Mouse (Mus musculus): ENCODE measurements around the gene Exoc7. TPM values are rescaled to one million over a fixed set of nuclear protein-coding genes. Genes with fewer than 3 reads are reported as not detected.

The Exoc7 gene
- total RNA-seq (2021): 10 to 100 TPM; 87.9 to 99.9 TPM
- long read RNA-seq, experiment 1, transcript Exoc7-202 (18 exons, 3,205 nt): major isoform, 51 of 140 reads
- long read RNA-seq, experiment 1, transcript Exoc7-201 (20 exons, 3,337 nt): minor isoform, 25 of 140 reads
- long read RNA-seq, experiment 1, transcript Exoc7-203 (19 exons, 3,298 nt): minor isoform, 30 of 140 reads
- long read RNA-seq, experiment 1, partial matches to known transcripts: 6 of 140 reads
- long read RNA-seq, experiment 1, other reads (novel, unspliced or antisense): 28 of 140 reads
- long read RNA-seq, experiment 2, transcript Exoc7-201 (20 exons, 3,337 nt): minor isoform, 16 of 141 reads
- long read RNA-seq, experiment 2, transcript Exoc7-203 (19 exons, 3,298 nt): minor isoform, 30 of 141 reads
- long read RNA-seq, experiment 2, transcript Exoc7-202 (18 exons, 3,205 nt): major isoform, 53 of 141 reads
- long read RNA-seq, experiment 2, partial matches to known transcripts: 8 of 141 reads
- long read RNA-seq, experiment 2, other reads (novel, unspliced or antisense): 34 of 141 reads

DNA sequence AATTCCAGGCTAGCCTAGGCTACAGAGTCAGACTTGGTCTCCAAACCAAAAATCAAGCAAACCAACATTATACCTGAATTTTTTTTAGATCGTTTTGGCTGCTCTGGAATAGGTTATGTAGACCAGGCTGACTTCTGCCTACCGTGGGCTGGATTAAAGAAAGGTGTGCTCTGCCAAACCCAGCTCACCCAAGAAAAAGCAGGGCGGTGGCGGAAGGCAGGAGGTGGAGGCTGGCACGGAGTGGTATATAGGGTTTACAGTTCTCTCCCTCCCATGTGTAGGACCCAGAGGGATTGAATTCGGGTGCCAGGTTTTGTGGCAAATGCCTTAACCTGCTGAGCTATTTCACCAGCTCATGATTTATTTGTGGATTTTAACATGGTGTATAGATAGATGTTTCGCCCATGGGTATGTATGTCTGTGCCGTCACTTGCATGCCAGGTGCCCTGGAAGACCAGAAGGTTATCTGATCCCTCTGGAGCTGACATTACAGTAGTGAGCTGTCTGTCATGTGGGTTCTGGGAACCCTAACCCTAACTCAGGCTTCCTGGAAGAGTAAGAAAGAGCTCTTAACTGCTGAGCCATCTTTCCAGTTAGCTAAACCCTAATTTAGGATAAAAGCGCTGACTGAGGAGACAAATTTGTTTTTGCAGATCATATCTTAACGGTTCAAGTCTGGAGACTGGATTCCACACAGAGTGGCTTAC is at the start of gene Exoc7:
Gene Exoc7 (minus strand): TSS at position 215 of the 707 bp plus-strand sequence.
- DNase-seq (ENCODE audit: low spot score in 2 of 2): no peak

DNA sequence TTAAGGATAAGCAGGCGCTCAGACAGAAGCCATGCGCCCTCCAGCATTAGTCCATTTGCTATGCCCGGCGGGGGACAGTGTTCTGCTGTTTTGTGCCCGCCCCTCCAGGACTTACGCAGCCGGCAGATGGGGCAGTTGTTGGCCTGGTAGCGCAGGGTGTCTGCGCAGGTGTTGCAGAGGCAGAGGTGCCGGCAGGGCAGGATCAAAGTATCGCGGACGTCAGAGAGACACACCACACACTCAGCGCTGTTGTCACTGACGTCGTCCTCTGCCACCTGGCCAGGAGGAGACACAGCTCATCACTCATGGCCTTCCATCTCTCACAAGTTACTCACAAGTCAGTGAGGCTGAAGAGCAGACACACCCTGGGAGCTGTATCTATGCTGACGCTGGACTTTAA is 47.5 kb upstream of the Exoc7 start:
- DNase-seq (ENCODE audit: low spot score in 2 of 2): no peak

DNA sequence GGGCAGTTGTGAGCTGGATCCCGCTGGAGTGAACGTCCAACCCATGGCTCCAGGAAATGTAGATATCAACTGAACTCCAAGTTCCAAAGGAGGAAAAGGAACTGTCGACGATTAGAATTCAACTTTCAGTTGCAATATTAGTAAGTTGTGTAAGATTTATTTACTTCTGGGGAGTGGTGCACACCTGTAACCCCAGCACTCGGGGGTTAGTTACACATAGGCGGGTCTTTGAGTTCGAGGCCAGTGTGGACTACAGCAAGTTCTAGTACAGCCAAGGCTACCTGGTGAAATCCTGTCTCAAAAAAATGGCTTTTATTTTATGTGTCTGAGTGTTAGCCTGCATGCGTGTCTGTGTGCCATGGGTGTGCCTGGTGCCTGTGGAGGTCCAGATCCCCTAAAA is 46.5 kb upstream of the Exoc7 start:
- no peak for DNase-seq (ENCODE audit: low spot score in 2 of 2)

DNA sequence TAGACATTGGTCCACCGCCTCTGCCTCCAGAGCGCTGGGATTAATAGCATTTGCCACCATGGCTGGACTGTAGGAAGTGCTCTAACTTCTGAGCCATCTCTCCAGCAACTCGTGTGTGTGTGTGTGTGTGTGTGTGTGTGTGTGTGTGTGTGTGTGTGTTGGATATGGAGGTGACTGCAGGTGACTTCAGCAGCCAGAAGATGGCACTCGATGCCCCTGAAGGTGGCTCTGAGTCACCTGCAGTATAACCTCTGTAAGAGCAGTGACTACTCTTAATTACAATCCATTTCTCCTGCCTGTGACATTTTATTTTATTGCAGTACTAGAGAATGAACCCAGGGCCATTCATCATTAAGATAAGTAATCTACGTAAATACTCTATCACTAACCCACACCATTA is 44.3 kb upstream of the Exoc7 start:
- no peak for DNase-seq (ENCODE audit: low spot score in 2 of 2)

DNA sequence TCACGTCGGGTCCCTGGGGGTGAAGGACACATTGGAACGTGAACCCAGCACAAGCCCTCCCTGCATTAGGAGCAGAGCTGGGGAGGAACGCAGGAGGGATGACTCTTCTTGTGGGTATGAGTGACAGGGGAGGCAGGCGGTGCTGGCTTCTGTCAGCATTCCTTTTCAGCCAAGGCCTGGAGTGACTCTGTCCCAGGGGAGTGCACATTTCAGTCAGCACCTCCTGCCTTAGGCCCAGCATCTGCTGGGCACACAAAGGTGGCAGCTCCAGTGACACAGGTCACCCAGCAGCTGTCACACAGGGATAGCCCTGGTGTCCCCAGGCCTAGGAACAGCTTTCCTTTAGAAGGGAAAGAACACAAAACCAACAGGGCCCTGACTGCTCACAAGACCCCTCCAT is 40.9 kb upstream of the Exoc7 start:
- no peak for DNase-seq (ENCODE audit: low spot score in 2 of 2)

DNA sequence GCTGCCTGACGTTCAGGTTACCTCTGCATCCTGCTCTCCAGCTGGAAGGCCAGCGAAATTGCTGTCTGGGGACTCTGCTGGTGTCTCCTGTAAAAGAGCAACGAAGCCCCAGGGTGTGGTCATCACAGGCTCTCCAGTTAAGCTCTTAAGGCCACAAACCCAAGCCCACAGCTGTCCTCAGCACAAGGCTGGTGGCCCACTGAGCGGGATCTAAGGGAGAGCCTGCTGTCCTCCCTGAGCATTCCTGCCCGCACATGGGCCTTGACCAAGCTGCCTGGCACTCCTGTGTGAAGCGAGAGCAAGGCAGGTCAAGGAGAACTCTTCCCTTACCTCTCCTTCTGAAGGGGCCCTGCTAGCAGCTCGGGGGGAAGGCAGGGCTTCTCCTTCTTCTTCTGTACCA is 40.0 kb upstream of the Exoc7 start:
- no peak for DNase-seq (ENCODE audit: low spot score in 2 of 2)

DNA sequence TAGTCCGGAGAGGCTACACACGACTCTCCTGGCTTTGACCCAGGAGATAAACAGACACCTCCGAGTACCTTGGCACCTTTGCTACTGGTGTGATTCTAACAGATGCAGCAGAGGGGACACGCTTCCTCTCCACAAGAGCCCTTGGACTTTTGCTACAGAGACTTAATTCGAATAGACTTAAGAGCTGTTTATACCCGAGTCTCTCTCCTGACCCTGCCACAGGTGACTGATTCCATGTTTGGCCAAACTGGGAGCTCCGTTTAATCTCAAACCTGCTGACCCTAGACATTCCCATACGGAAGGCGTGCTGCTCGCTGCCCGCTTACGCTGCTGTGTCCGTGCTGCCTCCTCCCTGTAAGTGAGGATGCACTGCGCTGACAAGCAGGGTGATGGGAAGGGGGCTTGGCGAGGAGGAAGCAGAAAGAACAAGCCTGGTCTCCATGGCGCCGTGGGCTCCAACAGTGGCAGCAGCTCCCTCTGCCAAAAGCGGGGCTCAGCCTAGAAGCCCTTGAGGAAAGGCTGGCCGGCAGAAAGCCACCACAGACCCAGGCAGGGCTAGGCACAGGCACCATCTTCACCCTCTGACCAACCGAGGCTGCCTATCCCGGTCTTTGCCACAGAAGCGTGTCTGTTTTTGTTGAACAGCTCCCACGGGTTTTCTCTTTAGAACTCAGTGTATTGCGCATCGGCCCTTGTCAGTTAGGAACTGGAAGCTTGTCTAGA is 35.2 kb upstream of the Exoc7 start:
- DNase-seq (ENCODE audit: low spot score in 2 of 2): no peak

DNA sequence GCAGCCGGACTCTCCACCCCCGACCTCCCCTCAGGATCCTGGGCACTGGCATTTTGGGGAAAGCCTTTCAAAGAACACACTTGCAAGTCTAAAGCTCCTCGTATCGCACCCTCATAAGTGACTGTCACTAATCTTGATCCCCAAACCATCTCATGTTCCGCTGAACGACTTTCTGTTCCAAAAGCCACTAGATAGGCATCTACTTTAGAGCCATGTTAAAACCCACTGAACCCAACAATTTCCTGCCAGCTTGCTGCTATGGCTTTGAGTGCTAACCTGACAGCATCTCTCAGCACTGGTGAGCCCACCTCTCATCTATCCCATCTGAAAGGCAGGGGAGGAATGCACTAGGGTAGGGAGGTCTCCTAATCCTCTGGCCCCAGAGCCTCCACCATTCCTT is 30.5 kb upstream of the Exoc7 start:
- no peak for DNase-seq (ENCODE audit: low spot score in 2 of 2)

DNA sequence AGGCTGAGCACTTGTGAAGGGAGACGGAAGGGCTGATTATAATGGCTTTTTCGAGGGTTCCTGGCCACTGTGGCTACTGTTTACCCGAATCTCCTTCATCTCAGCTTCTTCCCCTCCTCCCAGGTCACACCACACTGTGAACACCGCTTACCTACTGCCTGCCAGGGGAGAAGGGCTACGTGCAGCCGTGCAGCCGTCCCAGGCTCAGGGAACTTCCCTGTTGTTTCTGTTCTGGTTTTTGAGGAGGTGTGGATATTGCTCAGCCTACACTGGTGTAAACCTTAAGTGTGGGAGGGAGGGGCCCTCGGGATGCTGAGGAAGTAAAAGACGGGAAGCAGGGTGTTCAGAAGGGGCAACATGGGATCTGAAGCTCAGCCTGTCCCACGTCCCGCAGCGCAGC is 30.0 kb upstream of the Exoc7 start:
- no peak for DNase-seq (ENCODE audit: low spot score in 2 of 2)

DNA sequence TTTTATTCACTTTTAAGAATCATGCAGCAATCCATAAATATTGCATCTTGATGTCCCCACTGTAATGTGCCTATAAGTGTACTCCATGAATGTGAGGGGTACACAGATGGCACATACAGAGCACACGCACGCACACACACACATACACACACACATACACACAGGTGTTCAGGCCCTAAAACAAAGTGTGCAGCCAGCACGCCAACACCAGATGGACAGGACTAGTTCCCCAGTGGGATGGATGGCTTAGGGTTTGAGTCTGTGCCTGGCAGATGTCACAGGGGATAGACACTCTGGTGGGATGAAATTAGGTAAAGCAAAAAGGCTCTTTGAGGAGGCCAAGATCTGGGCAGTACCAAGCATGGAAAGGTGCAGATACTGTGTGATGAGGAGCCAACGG is 29.4 kb upstream of the Exoc7 start:
- DNase-seq (ENCODE audit: low spot score in 2 of 2): no peak

DNA sequence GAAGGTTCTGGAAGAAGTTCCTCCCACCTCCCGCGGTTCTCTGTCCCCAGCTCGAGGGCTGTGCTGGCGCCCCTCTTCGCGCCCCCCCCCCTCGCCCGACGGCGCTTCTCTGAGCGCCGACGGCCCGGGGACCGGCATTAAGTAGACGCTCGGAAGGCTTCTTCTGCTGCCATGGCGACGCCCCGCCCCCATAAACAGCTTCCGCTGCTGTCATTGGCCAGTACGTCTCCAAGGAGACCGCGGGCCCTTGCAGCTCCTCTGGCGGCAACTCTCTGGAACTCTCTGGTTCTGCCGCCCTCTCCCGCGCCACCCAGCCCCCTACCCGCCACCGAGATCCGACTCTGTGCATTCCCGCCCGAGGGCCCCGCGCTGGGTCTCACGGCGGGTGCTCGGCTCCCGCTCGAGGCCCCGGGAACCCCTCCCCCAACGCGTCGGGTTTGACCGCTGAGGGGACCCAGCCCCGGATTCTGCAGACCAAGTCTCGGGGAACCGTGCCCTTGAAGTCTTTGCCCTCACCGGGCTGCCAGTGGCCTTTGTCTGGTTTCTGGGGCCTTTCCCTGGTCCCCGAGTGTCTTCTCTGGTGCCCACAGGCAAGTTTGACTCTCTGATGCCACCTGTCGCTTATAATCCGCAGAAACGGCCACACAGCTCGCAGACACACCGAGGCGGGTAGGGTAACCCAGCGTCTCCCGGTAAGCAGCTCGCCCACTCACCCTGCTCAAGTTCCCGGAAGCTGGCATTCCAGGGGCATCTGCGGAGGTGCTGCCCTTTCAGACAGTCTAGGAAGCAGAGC is 28.4 kb upstream of the Exoc7 start, which contains the start of gene Foxj1:
Gene Foxj1 (minus strand): TSS at position 156 of the 793 bp plus-strand sequence.
- DNase-seq (ENCODE audit: low spot score in 2 of 2): peak; percentile 91 to 94

DNA sequence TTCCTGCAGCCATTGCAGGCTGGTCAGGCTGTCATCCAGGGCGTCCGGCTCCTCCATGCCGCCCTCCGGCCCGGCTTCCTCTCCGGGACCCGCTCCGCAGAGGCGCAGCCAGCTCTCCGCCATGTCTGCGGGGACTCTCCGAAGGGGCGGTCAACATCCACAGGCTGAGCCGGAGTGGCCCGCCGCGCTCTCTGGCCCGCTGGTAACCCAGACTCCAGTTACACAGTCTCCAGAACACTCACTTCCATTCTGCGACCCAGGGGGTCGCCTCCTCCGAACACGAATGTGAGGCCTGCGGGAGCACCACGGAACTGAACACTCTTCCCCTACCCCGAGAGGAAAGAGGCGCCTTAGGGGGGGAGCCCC is 27.4 kb upstream of the Exoc7 start:
- DNase-seq (ENCODE audit: low spot score in 2 of 2): no peak

DNA sequence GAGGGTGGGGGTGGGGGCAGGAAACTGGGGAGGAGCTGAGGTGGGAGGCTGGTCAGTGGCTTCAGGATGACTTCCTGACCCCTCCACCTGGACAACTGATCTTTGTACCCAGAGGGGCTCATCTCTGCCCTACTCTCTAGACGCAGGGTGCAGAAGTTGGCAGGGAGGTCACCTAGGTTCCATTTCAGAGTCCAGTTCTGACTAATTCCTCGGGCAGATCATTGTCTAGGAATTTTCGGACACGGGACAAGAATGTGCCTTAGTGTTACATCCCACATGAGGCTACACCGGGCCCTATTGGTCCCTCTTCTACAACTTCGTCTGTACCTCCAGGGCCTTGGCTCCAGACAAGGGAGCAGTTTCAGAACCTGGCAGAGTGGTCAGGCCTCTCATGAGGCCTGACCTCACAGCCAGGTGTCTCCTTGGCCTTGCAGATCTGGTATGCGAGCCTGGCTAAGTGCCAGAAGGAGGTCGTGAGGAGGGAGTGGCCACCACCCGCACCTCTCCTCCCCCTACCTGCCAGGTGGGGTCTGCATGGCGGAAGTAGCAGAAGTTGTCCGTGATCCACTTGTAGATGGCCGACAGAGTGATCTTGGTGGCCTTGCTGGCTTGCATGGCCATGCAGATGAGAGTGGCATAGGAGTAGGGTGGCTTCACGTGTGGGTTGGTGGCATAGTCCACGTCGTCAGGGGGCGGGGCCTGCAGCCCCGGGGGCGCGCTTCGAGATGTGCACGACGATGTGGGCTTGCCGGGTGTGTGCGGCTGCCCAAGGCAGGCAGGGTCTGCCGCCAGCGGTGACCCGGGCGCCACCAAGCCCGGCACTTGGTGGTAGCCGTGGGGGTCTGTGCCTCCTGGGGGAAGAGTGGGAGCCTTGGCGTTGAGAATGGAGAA is 26.7 kb upstream of the Exoc7 start:
- DNase-seq (ENCODE audit: low spot score in 2 of 2): no peak

DNA sequence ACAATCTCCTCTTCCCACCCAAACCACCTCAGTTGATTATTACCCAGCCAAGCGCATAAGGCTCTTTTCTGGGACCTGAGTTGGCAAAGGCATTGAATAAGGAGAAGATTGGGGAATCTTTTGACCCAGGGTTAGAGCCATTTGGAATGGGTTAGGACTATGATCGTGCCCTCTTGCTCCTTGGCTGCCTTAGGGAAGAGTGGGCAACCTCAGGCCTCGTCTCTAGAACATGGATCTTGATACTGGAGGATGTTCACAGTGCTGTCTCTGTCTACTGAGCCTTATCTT is 25.9 kb upstream of the Exoc7 start:
- DNase-seq (ENCODE audit: low spot score in 2 of 2): no peak

DNA sequence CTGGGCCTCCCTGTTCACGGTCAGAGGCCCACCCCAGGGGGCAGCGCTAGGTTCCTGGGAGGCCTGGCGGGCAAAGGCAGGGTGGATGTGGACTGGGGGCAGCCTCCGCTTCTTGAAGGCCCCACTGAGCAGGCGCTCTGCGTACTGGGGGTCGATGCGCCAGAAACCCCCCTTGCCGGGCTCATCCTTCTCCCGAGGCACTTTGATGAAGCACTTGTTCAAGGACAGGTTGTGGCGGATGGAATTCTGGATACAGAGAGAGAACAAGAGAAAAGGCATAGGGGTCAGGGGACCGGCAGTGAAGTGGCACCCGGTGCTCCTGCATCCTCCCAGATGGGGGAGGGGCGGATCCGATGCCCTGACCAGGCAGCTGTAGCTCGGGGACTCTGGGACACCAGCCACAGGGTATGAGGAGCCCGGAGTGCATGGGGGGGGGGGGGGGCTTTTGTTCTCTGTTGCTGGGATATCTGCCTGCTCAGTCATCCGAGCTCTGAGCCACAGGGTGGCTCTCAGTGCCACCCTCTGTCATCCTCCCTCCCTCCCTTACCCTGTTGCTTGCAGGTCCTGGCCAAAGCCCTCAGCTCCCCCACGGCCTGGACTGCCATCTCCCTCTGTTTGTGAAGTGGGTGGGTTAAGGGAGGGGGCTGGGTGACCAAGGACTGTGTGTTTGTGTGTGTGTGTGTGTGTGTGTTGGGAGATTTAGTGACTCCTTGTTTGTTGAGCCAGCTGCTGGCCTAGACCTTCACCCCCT is 25.4 kb upstream of the Exoc7 start:
- DNase-seq (ENCODE audit: low spot score in 2 of 2): no peak

DNA sequence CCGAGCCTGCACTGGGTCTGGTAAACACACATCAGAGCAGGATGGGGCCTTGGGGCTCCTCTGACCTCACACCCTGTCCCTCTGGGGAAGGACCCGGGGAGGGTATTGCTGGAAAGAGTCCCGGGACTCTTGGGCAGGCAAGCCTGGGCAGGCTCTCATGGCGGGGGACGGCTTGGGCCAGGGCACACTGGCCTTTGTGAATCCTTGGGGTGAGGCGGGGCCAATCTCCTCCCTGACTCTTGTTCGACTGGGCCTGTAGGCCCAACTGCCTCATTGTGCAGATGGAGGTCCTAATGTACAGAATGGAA is 23.1 kb upstream of the Exoc7 start:
- DNase-seq (ENCODE audit: low spot score in 2 of 2): no peak

DNA sequence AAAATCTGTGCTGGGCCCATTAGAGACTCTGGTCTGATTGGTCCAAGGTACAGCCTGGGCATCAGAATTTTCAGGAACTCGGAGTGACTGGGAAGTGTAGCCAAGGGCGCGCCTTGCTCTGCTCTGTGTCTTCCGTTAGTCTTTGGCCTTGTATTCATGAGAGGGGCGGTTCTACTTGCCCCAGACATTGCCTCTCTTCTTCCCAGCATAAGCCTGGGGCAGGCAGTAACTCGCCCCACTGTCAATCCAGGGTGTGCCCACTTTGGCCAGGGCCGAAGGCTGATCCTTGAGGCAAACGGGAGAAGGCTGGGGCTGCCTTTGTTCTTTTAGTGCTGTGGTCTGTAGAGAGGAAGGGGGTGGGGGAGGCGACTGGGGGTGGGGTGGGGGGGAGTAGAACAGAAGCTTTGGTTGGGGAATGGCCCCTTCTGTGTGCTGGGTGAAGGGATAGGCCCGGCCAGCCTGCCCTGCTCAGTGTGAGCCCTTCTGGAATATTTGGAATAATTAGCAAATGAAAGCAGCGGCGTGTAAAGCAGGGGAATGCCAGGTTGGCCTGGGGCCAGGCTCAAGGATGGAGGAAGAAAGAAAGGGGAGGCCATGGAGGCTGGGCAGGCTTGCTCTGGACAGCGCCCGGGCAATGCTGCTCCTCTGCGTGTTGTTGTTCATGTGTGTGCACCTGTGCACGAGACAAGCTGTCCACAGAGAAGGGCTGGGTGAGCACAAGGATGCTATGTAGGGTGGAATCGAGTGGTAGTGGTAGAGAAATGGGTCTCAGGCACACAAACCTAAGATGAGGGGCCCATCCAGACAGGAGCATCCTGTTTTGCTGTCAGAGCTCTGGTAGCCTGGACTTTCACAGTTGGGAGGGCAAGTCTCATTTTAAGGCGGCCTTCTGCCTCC is 22.5 kb upstream of the Exoc7 start:
- DNase-seq (ENCODE audit: low spot score in 2 of 2): peak in 1 of 2 experiments; percentile 44

DNA sequence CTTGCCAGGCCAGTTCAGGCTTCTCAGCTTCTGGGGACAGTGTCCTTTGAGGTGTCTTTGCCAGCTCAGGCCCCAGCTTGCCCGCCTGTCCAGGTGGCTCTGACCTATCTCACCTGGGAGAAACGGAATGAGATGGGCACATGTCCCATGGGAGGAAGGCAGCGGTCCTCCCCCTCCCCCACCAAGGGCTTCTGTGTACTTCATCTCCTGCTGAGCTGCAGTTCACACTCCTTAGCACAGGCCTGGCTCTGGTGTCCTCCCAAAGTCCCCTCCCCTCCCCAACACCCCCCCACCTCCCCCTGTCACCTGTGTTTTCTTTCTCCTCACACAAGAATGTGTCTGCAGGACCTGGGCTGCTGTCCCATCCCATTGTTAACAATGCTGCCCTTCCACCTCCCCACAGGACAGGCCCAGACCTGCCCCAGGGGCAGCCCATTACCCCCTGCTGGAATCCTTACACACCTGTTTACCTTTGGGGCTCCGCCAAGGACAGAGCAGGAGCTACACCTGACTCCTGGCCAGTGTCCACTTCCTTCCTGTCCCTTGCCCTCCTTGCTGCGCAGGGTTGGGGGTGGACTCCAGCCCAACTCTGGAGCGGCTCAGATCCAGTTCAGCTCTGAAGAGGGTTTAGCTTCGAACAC is 20.1 kb upstream of the Exoc7 start:
- no peak for DNase-seq (ENCODE audit: low spot score in 2 of 2)
